41 mouse cellular contexts compared by ENCODE assay signal in genomic region chr9:120093701-120094100, GRCm38 (mm10). TPM values are rescaled to one million over a fixed set of nuclear protein-coding genes. Genes with fewer than 3 reads are reported as not detected.
"Had no signal": no experiment of that assay in that cellular context is flagged by ENCODE, and none has a peak within 500 bp of the region (broad histone marks: within the 10 kb centered on the region; RNA-seq: fewer than 3 reads in every experiment).

No protein-coding gene starts in this region.

- H3K27me3 ChIP-seq: heart, embryonic 13.5 days; heart, embryonic 15.5 days; hindbrain, embryonic 12.5 days; hindbrain, embryonic 13.5 days; hindbrain, embryonic 15.5 days; intestine, embryonic 15.5 days; kidney, embryonic 15.5 days had no signal

- H3K36me3 ChIP-seq: heart, embryonic 13.5 days; heart, embryonic 15.5 days; hindbrain, embryonic 10.5 days; hindbrain, embryonic 12.5 days; hindbrain, embryonic 13.5 days; hindbrain, embryonic 15.5 days; intestine, embryonic 15.5 days; kidney, embryonic 15.5 days had no signal

- H3K27ac ChIP-seq: heart, adult 2 months; heart, embryonic 13.5 days; heart, embryonic 15.5 days; hindbrain, embryonic 10.5 days; hindbrain, embryonic 12.5 days; hindbrain, embryonic 13.5 days; hindbrain, embryonic 14.5 days; hindbrain, embryonic 15.5 days; hindbrain, postnatal 0 days; intestine, embryonic 15.5 days; kidney, embryonic 15.5 days; kidney, postnatal 0 days; layer of hippocampus, adult 2 months; left cerebral cortex, adult 2 months had no signal

- ATAC-seq: hindbrain, embryonic 16.5 days; hindbrain, postnatal 0 days; inflammation-experienced regulatory T-cells, adult 6 months; intestine, embryonic 15.5 days; intestine, embryonic 16.5 days; intestine, postnatal 0 days had no signal

- H3K4me1 ChIP-seq: heart, embryonic 15.5 days; hindbrain, embryonic 10.5 days; hindbrain, embryonic 12.5 days; hindbrain, embryonic 13.5 days; hindbrain, embryonic 15.5 days; intestine, embryonic 15.5 days had no signal

- H3K4me3 ChIP-seq: heart, adult 2 months; heart, embryonic 13.5 days; heart, embryonic 15.5 days; hindbrain, embryonic 10.5 days; hindbrain, embryonic 12.5 days; hindbrain, embryonic 13.5 days; hindbrain, embryonic 15.5 days; intestine, embryonic 15.5 days; kidney, embryonic 15.5 days; layer of hippocampus, adult 2 months; left cerebral cortex, adult 2 months had no signal

- H3K9me3 ChIP-seq: heart, embryonic 13.5 days; heart, embryonic 15.5 days; hindbrain, embryonic 10.5 days; hindbrain, embryonic 12.5 days; hindbrain, embryonic 15.5 days; intestine, embryonic 15.5 days; kidney, embryonic 15.5 days had no signal

- H3K4me2 ChIP-seq: heart, embryonic 13.5 days; heart, embryonic 15.5 days; hindbrain, embryonic 12.5 days; hindbrain, embryonic 13.5 days; hindbrain, embryonic 14.5 days; hindbrain, embryonic 15.5 days; intestine, embryonic 15.5 days; kidney, embryonic 15.5 days had no signal

- DNase-seq: heart, adult 2 months; heart, postnatal 10 days; heart, postnatal 14 days; heart, postnatal 36 days; heart, postnatal 4 days; kidney, adult 11 months; kidney, adult 18-20 months; kidney, adult 2 months; kidney, adult 8-10 months; kidney, adult 9 months; kidney, postnatal 10 days; kidney, postnatal 14 days; kidney, postnatal 25 days; kidney, postnatal 36 days; kidney, postnatal 4 days; layer of hippocampus, adult 9-11 months; layer of hippocampus, postnatal 36 days had no signal

- H3K9ac ChIP-seq: heart, embryonic 13.5 days; heart, embryonic 15.5 days; hindbrain, embryonic 12.5 days; hindbrain, embryonic 13.5 days; hindbrain, embryonic 14.5 days; hindbrain, embryonic 15.5 days; intestine, embryonic 15.5 days; kidney, embryonic 15.5 days had no signal

RNA-seq across cellular contexts. Expression of gene Ccr8, which starts 1.8 kb away (rescaled TPM):
- polyA plus RNA-seq: heart, adult 2 months; heart, embryonic 13.5 days; heart, embryonic 14.5 days; heart, postnatal 0 days; hindbrain, embryonic 10.5 days; hindbrain, embryonic 11.5 days; hindbrain, embryonic 12.5 days; hindbrain, embryonic 13.5 days; hindbrain, embryonic 14.5 days; hindbrain, embryonic 15.5 days; hindbrain, embryonic 16.5 days; hindbrain, postnatal 0 days; kidney, embryonic 14.5 days; kidney, embryonic 15.5 days; kidney, embryonic 16.5 days; kidney, postnatal 0 days had no signal

RNA-seq across cellular contexts. Expression of gene Mobp, which starts 55.8 kb away (rescaled TPM):
- polyA plus RNA-seq: heart, adult 2 months; heart, embryonic 13.5 days; heart, embryonic 14.5 days; hindbrain, embryonic 11.5 days; hindbrain, embryonic 12.5 days; hindbrain, embryonic 13.5 days; intestine, embryonic 14.5 days; intestine, embryonic 16.5 days; kidney, adult 2 months; kidney, embryonic 14.5 days; kidney, embryonic 15.5 days; kidney, embryonic 16.5 days; large intestine, adult 2 months had no signal
